Mouse (Mus musculus) heart, postnatal 0 days (tissue): ENCODE data around the gene Cry2.

Experiments
- CTCF ChIP-seq: IDR thresholded peaks from 2 replicates; pipeline ENCODE4 v1.5.1; 2016; ENCODE audit warnings: antibody characterized with exemption, control low read depth, low read depth
- EP300 ChIP-seq: IDR thresholded peaks from 2 replicates; pipeline ENCODE4 v1.6.1; 2016; ENCODE audit warnings: antibody characterized with exemption, low read depth

- TF ChIP-seq CTCF (no peak), EP300 (no peak)
Observed at GRCm38 (mm10) chr2:92387646-92388045, 46.2 kb downstream of the Cry2 start.
